Mouse (Mus musculus) erythroblast, adult 5-6 weeks (primary cell): Measurements from ENCODE around the gene Nab2. TPM values are rescaled to one million over a fixed set of nuclear protein-coding genes. Genes with fewer than 3 reads are reported as not detected.

Experiments
- ATAC-seq: replicated peaks from 2 replicates; pipeline ENCODE4 v1.8.0; 2016; ENCODE audit warnings: moderate number of reproducible peaks, mild to moderate bottlenecking, moderate TSS enrichment, inconsistent platforms; ENCODE audit not compliant: poor library complexity, low FRiP score, severe bottlenecking
- total RNA-seq, 2 experiments: library from RNA; stranded (forward) in 1 of 2; stranded (reverse) in 1 of 2; fragments of 150-400 nt in 1 of 2; fragments of 200-764, 138-1000 nt in 1 of 2; gene quantifications; 2 replicates each; pipeline versions ENCODE4 v1.2.3 to v1.2.4; 2015 to 2017; ENCODE audit warnings: low replicate concordance in 2 of 2

Nab2 gene
- total RNA-seq, 2 experiments from 2014 or later: 0.60 to 0.96 TPM

DNA sequence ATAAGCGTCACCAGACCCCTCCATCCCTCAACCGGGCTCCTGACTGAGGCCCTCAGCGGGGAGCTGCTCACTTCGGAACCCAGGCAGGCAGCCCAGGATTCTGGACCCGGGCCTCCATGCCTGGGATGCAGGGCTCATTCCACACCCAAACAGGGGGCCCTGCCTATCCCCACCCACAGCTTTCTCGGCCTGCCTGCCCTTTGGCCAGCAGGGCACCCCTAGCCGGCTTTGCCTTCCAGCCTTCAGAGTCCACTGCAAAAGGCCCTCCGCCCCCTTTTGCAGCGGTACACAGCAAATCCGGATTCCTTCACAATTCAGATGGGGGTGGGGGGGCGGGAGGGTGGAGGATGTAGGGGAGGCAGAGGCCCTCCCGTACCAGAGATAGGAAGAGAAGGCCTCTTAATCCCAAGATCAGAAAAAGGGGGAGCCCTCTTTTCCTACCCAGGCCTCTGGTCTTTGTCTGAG is 48.4 kb downstream of the Nab2 start:
- ATAC-seq: no peak

DNA sequence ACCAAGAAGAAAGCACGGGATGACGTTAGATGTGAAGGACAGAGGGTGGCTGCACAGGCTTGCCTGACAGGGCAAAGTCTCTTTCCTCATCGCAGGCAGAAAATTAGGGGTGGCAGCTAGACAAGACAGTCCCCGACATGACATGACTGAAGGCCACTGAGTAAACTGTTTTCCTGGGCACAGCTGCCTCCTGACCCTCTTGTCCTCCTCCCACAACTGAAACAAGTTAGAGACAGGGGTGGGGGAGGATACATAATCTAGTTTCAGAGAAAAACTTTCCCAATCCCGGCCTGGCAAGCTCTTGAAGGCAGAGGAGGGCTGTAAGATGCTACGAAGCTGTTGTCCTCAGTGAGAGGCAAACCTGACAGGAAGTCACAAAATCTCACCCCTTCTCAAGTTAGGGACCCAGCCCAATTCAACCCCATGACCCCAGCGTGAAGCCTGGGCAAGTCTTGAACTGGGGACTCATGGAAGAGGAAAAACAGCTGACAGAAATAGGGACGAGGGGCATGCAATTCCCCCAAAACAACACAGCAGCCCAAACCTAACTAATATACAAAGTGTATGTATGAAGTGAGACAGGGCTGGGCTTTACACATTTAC is 49.1 kb downstream of the Nab2 start:
- ATAC-seq: no peak

DNA sequence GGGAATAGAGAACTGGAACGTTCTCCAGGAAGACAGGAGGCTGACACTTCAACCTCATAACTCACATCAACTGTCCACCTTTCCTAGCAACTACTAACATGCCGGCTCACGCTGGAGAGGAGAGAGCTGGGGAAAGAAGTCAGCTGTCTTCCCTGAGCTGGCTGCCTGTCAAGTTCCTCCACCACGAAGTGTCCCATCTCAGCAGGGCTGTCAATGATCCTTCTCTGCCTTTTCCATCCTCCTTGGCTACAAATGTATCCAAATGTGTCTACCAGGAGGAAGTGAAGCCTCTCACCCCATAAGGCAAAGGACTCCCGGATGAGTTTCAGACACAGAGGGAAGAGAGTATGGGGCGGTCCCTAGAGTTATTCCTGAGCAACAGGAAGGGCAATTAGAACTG is 50.2 kb downstream of the Nab2 start:
- no peak for ATAC-seq

DNA sequence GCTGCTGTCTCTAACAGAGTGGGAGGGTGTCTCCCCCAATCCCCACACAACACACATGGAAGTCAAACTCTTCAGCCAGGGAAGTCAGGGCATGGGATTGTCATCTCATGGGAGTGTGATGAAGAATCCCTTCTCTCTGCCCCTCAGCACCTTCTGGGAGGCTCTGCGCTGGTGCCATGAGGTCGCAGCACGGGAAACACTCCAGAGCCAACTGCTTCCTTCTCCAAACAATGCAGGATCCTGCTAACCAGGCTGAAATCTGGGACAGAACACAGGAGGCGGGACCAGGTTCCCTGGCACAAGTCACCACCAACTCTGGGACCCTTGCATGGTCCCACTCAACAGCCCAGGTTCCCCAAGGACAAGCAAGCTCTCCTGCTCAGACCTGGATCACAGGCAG is 51.1 kb downstream of the Nab2 start:
- no peak for ATAC-seq

DNA sequence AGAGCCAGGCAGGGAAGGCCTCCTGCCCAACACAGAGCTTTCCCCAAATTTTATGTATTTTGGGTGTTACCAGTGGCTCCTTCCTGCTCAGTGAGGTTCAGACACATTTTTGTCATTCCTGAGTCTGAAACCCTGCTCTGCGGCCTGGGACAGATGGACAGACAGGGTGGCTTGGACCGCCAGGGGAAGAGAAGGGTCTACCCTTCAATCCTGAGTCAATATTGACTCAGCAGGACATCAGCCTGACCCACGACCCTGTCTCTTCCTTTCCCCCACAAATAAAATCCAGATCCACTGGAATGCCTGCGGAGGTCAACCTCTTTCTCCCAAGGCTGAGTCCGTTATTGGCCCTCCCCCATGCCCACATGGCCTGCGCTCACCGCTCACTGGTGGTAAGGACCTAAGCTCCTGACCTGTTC is 52.1 kb downstream of the Nab2 start:
- ATAC-seq: no peak

DNA sequence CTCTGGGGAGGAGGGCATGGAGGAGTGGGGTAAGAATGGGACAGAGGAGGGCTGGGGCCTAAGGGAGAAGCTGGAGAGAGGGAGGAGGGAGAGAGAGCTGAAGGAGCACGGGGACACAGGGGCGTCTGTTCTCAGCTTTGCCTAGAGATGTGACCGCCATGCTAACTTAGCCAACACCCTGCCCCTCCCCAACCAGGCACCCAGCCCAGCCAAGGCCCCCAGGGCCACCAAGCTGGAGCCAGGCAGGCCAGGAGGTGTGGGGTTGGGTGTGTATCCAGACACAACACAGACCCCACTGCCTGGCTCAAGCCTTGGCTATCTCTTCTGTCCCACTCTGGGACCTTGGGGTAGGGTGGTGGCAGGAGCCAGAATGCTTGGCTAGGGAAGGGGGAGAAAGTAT is 52.8 kb downstream of the Nab2 start:
- ATAC-seq: no peak

DNA sequence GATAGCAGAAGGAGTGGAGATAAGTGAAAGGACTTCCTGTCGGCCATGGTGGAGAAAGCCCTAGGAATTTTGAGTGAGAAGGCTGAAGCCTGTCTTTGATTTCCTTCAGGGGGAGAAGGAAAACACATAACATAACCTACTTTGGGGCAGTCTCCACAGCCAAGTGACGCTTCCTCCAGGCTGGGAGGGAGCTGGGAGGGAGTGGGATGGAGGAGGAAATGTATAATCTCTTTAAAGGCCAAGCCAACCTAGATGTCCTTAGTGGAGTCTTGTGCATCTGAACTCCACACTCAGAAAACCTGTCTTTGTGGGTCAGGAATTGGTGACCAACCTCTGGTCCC is 53.4 kb downstream of the Nab2 start:
- ATAC-seq: no peak

DNA sequence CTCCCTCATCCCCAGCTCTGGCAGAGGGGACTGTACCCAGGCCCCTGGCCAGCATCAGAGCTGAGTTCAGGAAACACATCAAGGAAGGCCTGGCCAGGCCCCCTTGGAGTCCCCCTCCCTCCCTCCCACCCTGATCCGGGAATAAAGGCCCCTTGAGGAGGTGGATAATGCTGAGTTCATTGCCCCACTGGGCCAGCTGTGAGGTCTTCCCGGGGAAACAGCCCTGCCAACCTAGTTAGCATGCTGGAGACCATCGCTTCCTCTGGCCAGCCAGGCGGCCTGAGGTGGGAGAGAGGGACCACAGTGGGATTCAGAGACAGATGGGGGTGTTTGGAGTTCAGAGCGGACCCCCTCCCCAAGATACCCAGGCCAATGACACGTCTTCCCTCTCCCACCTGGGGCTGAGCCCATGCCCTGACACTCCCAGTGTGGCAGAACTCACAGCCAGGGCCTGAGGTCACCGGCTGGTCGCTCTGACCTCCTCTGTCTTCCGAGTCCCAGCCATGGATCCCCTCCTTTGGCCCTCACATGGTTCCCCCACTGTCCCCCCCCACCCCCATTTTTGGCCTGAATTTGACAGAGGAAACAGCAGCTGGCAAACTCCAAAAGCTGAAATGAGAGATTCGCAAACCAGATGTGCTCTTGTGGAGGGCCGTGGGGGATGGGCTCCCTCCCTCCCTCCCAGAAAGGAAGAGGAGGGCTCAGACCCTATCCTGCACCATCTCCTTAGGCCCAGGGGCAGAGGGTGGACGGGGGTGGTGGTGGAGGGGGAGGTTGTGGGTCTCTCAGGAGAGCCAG is 53.9 kb downstream of the Nab2 start:
- no peak for ATAC-seq

DNA sequence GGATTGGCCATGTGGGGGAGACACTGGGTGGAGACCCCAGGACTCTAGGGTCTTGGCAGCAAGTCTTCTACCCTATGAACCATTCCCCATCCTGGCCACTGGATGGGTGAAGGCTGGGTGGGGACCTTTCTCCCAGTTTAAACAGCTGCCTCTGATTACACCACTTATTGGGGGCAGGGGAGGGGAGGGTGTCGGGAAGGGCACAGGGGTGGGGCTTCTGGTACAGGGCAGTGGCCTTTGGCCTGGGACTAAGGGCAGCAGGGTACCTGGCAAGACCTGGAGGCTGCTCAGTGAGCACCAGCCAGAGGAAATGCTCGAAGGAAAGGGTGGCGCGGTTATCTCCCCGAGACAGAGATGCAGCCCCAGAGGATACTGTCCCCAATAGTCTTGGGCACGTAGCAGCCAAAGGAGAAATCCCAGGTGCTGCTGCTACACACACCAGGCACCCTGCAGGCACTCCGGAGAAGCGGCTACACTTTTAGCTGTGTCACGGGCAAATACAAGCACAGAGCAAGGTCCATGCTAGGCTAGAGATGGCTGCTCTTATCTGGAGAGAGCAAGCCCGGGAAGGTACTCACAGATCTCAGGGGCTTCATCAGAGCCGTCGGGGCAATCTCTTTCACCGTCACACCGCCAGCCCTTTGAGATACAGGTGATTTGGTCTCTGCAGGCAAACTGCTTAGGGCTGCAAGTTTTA is 56.1 kb downstream of the Nab2 start:
- ATAC-seq: no peak

Other genes with a start within 250 kb of the Nab2 start
- gene Stac3, start 166.9 kb downstream of the Nab2 start, total RNA-seq (2015; ENCODE audit: low replicate concordance): not detected in 2 replicates
- gene Stac3, start 166.9 kb downstream of the Nab2 start, total RNA-seq (2017; ENCODE audit: low replicate concordance): not detected in 2 replicates
- not detected in 2 replicates for gene Ndufa4l2, start 153.6 kb downstream of the Nab2 start, total RNA-seq (2015; ENCODE audit: low replicate concordance)
- gene Ndufa4l2, start 153.6 kb downstream of the Nab2 start, total RNA-seq (2017; ENCODE audit: low replicate concordance): not detected in 2 replicates
- 17.9 and 19.9 TPM in 2 replicates for gene Shmt2, start 146.1 kb downstream of the Nab2 start, total RNA-seq (2015; ENCODE audit: low replicate concordance)
- gene Shmt2, start 146.1 kb downstream of the Nab2 start, total RNA-seq (2017; ENCODE audit: low replicate concordance): 12.3 and 18.3 TPM in 2 replicates
- not detected in 2 replicates for gene Nxph4, start 134.0 kb downstream of the Nab2 start, total RNA-seq (2015; ENCODE audit: low replicate concordance)
- not detected in 2 replicates for gene Nxph4, start 134.0 kb downstream of the Nab2 start, total RNA-seq (2017; ENCODE audit: low replicate concordance)
- 11.9 and 14.0 TPM in 2 replicates for gene Lrp1, start 47.4 kb downstream of the Nab2 start, total RNA-seq (2015; ENCODE audit: low replicate concordance)
- gene Lrp1, start 47.4 kb downstream of the Nab2 start, total RNA-seq (2017; ENCODE audit: low replicate concordance): 9.7 and 17.0 TPM in 2 replicates
- 15.7 and 16.7 TPM in 2 replicates for gene Stat6, start 25.6 kb downstream of the Nab2 start, total RNA-seq (2015; ENCODE audit: low replicate concordance)
- 15.9 and 27.1 TPM in 2 replicates for gene Stat6, start 25.6 kb downstream of the Nab2 start, total RNA-seq (2017; ENCODE audit: low replicate concordance)
- gene Nemp1, start 1.7 kb downstream of the Nab2 start, total RNA-seq (2015; ENCODE audit: low replicate concordance): 11.0 and 13.2 TPM in 2 replicates
- 12.4 and 14.3 TPM in 2 replicates for gene Nemp1, start 1.7 kb downstream of the Nab2 start, total RNA-seq (2017; ENCODE audit: low replicate concordance)
- 0.42 TPM in 1 of 2 replicates, not detected in the other for gene Myo1a, start 36.6 kb upstream of the Nab2 start, total RNA-seq (2015; ENCODE audit: low replicate concordance)
- not detected in 2 replicates for gene Myo1a, start 36.6 kb upstream of the Nab2 start, total RNA-seq (2017; ENCODE audit: low replicate concordance)
- 6.9 and 8.3 TPM in 2 replicates for gene Tac2, start 55.9 kb upstream of the Nab2 start, total RNA-seq (2015; ENCODE audit: low replicate concordance)
- 3.3 and 4.5 TPM in 2 replicates for gene Tac2, start 55.9 kb upstream of the Nab2 start, total RNA-seq (2017; ENCODE audit: low replicate concordance)
- gene Zbtb39, start 71.0 kb upstream of the Nab2 start, total RNA-seq (2015; ENCODE audit: low replicate concordance): 0.19 and 1.7 TPM in 2 replicates
- gene Zbtb39, start 71.0 kb upstream of the Nab2 start, total RNA-seq (2017; ENCODE audit: low replicate concordance): 0.28 and 1.3 TPM in 2 replicates
- gene Gpr182, start 83.2 kb upstream of the Nab2 start, total RNA-seq (2015; ENCODE audit: low replicate concordance): not detected in 2 replicates
- gene Gpr182, start 83.2 kb upstream of the Nab2 start, total RNA-seq (2017; ENCODE audit: low replicate concordance): 0.14 and 0.77 TPM in 2 replicates
- not detected in 2 replicates for gene Rdh1, start 91.2 kb upstream of the Nab2 start, total RNA-seq (2015; ENCODE audit: low replicate concordance)
- gene Rdh1, start 91.2 kb upstream of the Nab2 start, total RNA-seq (2017; ENCODE audit: low replicate concordance): 0.14 TPM in 1 of 2 replicates, not detected in the other
- gene Rdh16f1, start 91.2 kb upstream of the Nab2 start, total RNA-seq (2015; ENCODE audit: low replicate concordance): not detected in 2 replicates
- gene Rdh16f1, start 91.2 kb upstream of the Nab2 start, total RNA-seq (2017; ENCODE audit: low replicate concordance): not detected in 2 replicates
- not detected in 2 replicates for gene Rdh9, start 107.8 kb upstream of the Nab2 start, total RNA-seq (2015; ENCODE audit: low replicate concordance)
- gene Rdh9, start 107.8 kb upstream of the Nab2 start, total RNA-seq (2017; ENCODE audit: low replicate concordance): not detected in 2 replicates
- gene Rdh16, start 132.6 kb upstream of the Nab2 start, total RNA-seq (2015; ENCODE audit: low replicate concordance): not detected in 2 replicates
- gene Rdh16, start 132.6 kb upstream of the Nab2 start, total RNA-seq (2017; ENCODE audit: low replicate concordance): not detected in 2 replicates
- gene Rdh19, start 181.4 kb upstream of the Nab2 start, total RNA-seq (2015; ENCODE audit: low replicate concordance): not detected in 2 replicates
- not detected in 2 replicates for gene Rdh19, start 181.4 kb upstream of the Nab2 start, total RNA-seq (2017; ENCODE audit: low replicate concordance)
- gene Rdh16f2, start 197.9 kb upstream of the Nab2 start, total RNA-seq (2015; ENCODE audit: low replicate concordance): not detected in 2 replicates
- not detected in 2 replicates for gene Rdh16f2, start 197.9 kb upstream of the Nab2 start, total RNA-seq (2017; ENCODE audit: low replicate concordance)
- gene Rdh7, start 220.2 kb upstream of the Nab2 start, total RNA-seq (2015; ENCODE audit: low replicate concordance): not detected in 2 replicates
- not detected in 2 replicates for gene Rdh7, start 220.2 kb upstream of the Nab2 start, total RNA-seq (2017; ENCODE audit: low replicate concordance)
- gene Sdr9c7, start 229.9 kb upstream of the Nab2 start, total RNA-seq (2015; ENCODE audit: low replicate concordance): not detected in 2 replicates
- gene Sdr9c7, start 229.9 kb upstream of the Nab2 start, total RNA-seq (2017; ENCODE audit: low replicate concordance): not detected in 2 replicates